Mouse (Mus musculus): ENCODE measurements around the gene Tmem98.

Tmem98 gene

DNA sequence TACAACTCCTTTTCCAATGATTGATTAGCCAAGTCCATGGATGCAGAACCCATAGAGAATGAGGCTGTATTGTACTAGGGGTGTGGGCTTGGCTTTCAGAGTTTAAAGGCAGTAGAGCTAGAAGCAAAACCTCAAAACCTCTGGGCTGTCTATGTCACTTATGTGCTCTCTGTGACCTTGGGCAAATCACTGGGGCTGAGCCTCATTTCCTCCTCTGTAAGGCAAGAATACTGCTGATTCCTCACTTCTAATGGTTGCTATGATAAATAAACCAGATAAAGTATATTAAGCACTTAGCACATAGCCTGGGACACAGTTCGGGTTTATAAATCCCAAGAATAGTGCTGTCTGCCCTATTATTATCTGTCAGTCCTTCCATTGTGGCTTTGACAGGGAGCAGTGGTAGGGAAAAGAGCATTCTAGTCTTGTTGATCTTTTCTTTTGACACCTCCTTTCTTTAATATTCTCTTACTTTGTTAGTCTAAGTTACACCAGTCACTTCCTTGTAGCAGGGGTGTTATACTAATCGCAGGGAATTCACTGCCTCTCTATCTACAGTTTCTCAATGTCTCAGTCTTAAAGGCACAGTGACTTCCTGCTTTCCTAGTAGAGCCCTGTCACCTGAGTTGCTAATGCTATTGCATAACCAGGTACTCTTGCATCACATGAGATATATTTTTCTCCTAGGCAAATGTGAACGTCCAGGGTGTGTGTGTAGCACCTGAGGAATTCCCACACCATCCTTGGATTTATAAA lies 18.1 kb upstream of the Tmem98 start:
- no peak for DNase-seq (ENCODE audit: low spot score in 2 of 2)

DNA sequence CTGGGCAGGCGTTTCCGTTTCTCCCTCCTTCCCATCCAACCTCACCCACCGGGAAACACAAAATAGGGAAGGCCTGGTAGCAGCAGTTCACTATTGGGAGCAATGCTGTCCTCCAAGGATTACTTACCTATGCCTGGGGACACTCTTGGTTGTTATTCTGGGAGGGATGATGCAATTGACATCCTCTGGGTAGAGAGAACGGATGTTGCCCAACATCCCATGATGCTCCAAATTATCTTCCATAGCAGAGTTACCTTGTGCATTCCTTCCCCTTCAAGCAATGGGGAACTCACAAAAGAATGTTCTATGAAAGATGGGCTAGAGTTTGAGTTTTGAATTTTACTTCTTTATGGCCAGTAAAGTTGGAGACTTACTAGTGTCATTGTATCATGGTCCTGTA lies 16.6 kb upstream of the Tmem98 start:
- DNase-seq (ENCODE audit: low spot score in 2 of 2), result no peak

DNA sequence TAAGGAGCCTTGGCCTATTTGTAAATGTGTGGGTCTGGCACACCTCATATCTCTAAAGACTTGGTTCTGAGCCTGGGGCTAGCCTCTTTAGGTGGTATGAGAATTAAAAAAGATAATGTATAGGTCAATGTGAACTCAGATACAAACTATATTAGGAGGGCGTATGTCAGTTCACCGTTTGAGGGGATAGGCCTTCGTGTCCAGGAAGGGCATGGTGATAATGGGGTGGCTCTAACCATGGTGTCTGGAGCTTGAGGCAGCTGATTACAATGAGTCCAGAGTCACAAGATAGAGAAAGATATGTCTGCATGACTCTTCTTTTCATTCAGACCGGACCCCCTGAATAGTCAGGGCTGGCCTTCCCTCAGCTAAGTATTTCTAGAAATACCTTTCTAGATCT lies 15.7 kb upstream of the Tmem98 start:
- no peak for DNase-seq (ENCODE audit: low spot score in 2 of 2)

DNA sequence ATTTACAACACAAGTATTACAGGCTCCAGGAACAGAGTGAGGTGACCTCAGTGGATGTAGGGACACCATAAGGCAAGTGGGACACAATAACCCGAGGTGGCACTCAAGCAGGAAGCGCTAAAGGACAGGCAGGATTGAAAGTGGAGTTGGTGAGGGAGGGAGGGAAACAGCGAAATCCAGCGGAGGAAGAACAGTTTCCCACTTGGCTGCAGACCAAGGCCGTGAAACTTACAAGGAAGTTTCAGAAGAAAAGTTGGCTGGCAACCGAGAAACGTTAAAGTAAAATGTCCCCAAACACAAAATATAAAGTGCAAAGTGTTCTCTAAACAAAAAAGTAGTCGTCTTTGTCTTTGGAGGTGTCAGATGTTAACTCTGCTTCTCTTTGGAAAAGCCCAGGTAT lies 14.5 kb upstream of the Tmem98 start:
- DNase-seq (ENCODE audit: low spot score in 2 of 2), result no peak

DNA sequence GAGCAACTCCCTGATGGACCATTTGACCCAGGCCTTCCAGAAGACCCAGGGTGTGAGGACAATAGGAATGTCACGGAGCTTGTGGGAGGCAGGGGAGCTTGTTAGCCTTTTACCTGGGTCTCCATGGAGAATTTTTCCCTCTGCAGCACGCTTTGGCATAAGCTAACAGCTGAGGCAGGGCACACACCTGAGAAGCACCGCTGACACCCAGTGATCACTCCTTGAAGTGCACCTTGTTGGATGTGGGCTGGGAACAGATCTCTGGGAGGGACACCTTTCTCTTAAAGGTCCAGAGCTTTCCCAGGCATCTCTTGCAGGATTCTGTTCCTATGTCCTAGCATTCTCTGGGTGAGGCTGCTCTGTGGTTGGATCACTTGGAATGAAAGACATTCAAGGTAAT lies 10.0 kb upstream of the Tmem98 start:
- no peak for DNase-seq (ENCODE audit: low spot score in 2 of 2)

DNA sequence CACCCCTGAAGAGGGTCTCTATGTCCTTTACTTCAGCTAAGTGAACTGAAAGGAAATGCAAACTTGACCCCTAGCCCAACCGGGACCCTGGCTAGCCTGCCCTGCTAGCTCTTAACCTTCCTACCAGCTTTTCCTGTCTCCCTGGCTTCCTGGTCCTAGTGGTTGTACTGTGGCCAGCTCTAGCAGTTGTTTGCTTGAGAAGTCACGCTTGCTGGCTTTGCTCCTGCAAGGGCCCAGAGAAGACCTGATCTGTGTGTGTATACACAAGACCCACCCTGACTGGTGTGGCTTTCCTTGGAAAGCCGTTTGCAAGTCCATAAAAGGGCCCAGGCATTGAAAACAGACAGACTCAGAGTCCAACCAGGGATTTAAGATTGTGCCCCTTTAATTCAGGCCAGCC lies 7.3 kb upstream of the Tmem98 start:
- no peak for DNase-seq (ENCODE audit: low spot score in 2 of 2)

DNA sequence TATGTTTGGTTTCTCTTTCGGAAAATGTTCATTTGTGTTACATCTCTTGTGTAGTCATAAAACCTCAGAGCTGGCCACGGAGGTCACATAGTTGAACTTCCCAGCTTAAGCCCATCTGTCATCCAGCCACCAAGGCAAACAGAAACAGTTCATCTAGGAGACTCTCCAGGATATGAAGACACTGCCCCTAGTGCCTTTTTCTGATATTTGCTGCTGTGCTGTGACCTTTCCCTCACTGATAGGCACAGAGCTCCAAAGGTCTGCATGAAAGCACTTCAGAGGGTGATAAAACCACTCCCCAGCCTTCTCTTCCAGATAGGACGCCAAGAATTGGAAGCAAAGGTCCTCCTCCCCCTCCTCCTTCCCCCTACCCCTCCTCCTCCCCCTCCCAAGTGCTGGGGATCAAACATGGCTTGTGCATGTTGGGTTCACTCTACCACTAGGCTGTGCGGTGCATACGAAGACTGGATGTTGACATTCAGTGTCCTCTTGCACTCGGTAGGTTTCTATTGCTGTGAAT lies 1.4 kb upstream of the Tmem98 start:
- DNase-seq (ENCODE audit: low spot score in 2 of 2), result no peak

DNA sequence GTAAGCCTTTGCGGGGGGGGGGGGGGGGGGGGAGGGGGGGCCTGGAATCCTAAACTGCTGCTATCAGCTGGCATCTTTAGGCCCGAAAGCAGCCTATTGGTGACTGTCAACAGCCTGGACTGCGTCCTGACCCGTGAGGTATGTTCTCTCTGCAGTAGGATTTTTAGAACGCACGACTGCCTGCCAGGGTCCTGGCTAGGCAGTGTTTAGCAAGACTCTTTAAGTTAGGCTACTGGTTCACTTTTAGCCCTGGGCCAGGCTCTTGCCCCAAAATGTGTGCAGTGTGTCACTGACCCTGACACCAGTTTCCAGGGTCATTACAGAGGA lies 346 bp upstream of the Tmem98 start:
- DNase-seq (ENCODE audit: low spot score in 2 of 2), result no peak

DNA sequence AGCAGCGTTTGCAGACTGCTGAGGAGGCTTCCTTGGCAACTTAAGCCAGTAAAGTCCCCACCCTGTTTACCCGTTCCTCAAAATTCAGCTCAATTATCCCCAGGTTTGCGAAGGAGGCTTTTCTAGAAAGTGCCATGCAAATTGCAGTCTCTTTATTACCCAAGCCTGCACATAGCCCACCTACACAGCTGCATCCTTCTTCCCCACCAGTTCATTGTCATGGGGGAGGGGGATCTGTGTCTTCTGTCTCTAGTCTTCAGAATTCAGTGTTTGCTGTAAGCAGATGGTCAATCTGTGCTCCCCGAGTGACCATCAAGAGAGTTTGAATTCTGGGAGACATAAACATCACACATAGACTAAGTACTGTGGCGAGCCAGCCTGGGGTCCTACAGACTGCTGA lies 1.2 kb downstream of the Tmem98 start:
- DNase-seq (ENCODE audit: low spot score in 2 of 2), result no peak

DNA sequence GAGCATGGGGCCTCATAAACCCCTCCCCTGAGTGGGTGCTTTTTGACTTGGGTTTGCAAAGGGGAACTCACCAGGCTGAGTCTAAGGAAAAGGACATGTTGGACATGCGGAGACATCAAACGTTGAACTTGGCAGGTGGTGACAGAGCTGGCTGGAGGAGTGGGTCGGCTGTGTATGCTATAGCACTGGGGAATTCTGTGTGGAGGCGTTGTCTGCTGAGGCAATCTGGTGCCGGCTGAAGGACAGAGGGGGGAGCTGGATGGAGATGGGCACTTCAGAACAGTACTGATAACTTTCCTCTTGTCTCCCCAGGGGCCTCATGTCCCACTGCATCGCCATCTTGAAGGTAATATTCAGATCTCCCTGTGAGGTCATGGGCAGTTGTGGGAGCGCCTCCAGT lies 5.4 kb downstream of the Tmem98 start:
- no peak for DNase-seq (ENCODE audit: low spot score in 2 of 2)

DNA sequence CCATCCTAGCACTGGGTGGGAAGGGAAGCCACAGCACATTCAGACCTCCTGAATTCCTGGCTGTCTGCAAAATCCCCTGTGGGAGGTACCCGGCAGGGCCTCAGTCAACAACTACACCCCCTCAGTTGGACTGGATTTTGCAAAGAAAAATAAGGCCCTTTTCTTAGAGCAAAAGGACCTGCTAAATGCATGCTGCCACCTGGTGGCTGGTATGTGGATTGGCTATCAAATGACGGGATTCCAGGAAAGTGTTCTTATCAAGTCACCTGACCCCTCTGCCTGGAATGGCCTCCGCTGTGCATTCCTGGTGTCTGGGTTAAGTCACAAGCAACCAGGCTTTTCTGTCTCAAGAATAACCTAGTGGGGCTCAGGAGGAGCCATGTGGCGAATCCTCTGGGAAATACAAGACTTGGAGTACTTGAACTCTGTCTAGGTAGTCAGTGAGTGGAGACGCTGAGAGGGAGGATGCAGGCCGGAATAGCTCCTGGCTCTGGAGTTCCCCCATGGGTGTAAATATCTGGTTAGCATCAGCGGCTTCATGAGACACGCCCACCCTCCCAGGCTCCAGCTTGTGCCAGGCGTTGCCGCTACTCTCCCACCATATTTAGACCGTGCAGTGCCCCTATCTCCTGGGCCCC lies 8.2 kb downstream of the Tmem98 start:
- peak; percentile 7 to 20 for DNase-seq (ENCODE audit: low spot score in 2 of 2)

DNA sequence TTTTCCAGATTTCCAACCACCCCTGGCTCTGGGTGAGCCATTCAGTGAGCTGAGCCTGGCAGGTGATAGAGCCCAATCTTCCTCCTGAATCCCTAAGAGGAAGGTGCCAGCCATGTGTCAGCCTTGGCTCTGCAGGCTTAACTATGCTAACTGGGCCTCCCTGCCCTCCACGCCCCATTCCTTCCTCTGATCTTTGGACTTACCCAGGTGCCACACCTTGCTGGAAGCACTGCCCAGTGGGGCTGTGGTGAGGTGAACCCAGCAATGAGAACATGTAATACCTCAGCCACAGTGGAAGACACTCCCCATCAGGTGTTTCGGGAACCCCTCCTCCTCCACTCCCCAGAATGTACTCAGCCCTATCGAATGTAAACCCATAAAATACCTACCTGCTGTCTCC lies 10.1 kb downstream of the Tmem98 start:
- no peak for DNase-seq (ENCODE audit: low spot score in 2 of 2)

DNA sequence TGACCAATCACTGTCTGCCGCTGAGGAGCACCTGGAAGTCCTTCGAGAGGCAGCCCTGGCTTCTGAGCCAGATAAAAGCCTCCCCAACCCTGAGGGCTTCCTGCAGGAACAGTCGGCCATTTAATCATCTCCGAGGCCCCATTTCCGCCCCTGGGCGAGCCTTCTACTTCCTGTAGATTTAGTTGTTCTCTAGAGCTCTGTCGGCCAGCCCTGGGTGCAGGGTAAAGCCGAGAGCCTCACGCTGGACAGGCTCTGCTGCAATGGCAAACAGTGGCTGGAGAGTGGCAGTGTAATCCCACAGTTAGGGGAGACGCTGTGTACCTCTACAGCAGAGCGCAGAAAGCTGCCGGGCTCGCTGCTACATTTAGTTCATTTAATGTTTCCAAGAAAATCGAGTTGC lies 11.3 kb downstream of the Tmem98 start:
- no peak for DNase-seq (ENCODE audit: low spot score in 2 of 2)

DNA sequence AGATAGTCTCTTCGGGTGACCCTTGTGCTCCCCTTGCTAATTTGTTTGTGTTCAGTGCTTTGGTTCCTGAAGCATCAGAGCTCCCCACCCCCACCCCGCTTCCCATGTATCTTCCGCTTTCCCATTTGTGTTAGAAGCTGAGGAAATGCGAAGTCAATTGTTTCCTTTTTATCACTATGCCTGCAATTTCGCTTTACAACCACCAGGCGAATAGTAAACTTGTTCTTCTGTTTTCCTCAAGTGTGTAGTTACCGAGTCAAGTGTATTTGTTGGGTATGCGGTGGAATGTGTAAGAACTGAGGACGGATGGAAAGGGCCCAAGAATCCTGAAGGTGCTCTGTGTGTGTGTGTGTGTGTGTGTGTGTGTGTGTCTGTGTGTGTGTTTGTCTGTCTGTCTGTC lies 11.8 kb downstream of the Tmem98 start:
- DNase-seq (ENCODE audit: low spot score in 2 of 2), result no peak

DNA sequence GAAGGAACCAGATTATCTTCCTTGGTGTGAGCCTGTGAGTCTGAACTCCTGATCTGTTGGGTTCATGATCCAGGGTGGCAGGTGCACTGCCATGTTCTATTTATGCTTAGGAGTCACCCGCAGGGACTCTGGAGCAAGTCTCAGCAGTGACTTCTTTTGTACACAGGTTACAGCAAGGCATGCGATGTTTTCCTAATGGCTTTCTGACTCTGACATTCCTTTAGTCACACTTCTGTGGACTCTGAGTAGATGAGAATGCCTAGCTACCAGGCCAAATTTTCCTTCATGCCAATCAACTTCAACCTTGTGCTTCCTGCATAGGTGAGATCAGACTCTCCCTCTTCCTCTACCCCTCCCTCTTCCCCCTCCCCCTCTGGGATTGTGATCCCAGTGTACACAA lies 25.4 kb downstream of the Tmem98 start:
- DNase-seq (ENCODE audit: low spot score in 2 of 2), result no peak

DNA sequence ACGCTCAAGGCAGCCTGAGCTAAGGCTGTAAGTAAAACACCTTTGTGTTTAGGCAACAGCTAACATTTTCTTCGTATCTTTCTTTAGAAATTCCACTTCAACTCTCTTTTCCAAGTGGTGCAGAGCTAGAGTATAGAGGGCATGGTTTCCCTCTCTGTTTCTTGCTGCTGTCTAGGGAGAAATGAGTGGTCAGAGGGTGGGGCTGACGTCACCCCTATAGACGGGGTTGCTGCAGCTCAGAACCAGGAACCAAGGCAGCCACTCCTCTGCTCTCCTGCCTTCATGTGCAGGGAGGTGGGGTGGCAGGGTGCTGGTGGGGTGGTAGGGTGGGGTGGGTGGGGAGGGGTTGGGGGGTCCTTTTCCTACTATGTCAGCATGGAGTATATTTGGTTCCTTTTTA lies 25.9 kb downstream of the Tmem98 start:
- DNase-seq (ENCODE audit: low spot score in 2 of 2), result no peak

DNA sequence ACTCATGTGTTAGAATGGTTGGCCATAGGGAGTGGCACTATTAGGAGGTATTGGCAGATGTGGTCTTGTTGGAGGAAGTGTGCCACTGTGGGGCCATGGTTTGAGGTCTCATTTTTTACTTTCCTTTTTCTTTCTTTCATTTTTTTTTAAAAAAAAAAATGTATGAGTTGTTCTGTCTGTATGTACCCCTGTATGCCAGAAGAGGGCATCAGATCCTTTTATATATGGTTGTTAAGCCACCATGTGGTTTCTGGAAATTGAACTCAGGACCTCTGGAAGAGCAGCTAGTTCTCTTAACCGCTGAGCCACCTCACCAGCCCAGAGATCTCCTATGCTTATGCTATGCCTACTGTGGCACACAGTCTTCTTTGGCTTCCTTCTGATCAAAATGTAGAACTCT lies 28.7 kb downstream of the Tmem98 start:
- DNase-seq (ENCODE audit: low spot score in 2 of 2), result no peak

DNA sequence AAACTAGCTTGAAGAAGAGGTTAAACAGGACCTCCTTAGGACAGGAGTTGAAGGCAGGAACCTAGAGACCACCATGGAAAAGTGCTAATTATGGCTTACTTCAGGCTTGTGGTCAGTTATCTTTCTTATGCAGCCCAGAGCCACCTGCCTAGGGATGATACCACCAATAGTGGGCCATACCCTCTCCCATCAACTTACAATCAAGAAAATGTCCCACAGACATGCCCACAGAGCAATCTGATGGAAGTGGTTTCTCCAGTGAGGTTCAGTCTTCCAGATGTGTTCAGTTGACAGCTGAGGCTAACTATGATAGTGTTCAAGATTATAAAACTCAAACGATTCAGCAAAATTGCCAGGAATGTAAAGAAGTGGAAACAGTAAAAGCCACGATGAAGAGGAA lies 33.5 kb downstream of the Tmem98 start:
- no peak for DNase-seq (ENCODE audit: low spot score in 2 of 2)

DNA sequence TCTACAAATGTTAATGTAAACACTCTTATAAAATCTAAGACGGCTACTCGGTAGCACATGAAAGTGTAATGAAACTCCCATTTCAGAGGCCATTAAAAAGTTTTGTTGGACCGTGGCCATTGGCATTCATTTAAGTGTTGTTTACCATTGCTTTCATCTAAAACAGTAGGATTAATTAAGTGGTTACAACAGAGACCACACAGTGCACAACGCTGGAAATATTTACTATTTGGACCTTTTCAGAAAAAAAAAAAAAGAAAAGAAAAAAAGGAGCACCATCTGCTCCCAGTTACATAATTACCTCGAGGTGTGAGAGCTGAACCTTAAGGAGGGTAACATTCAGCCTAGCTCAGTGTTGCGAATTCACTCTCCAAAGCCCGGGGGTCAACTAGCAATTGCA lies 35.5 kb downstream of the Tmem98 start:
- no peak for DNase-seq (ENCODE audit: low spot score in 2 of 2)

DNA sequence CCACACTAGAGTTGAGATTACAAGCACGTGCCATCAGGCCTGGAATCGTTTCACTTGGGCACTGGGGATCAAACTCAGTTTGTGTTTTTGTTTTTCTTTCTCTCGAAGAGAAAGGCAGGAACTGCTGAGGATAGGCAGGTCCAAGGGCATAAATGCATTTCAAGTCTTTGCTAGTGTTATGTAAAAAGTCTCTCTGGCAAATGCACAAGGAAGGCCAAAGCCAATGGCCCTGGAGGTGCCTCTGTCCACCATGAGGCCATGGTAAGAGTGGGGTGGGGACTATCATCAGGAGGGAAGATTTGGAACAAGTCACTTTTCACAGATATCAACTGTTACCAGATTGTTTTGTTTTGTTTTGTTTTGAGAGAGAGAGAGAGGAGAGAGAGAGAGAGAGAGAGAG lies 36.1 kb downstream of the Tmem98 start:
- DNase-seq (ENCODE audit: low spot score in 2 of 2), result no peak

DNA sequence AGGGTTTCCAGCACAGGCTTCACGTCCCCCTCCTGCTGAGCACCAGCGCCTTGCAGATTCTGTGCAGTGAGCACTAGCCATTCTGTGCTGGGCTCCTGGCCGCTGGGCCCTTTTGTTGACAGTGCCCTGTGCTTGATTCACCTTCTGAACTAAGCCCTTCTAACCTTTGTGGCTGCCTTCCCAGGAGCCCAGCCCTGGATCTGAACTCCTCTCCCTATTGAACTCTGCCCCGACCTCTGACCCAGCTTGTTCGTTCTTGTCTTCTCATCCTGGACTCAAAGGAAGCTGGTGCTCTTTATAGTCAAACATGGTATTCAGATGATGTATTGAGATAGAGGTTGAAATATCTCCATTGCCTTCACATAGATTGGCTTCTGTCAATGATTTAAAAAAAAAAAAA lies 38.2 kb downstream of the Tmem98 start:
- no peak for DNase-seq (ENCODE audit: low spot score in 2 of 2)

DNA sequence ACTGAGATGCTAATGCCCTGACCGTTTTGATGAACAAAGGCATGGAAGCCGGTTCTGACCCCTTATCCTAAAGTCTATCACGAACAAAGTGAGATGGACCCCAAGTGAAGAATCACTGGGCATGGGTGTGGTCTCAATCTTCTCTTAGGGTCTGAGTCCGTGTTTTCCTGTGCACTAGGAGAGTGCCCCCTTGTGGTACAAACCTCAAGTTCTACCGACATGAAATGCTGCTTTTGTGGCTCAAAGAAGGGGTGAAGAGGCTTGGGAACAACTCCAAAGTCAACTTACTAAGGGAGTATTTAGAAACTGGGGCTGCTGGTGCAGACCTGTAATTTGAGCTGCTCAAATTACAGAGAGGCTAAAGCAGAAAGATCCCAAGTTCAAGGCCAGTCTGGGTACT lies 41.9 kb downstream of the Tmem98 start:
- peak in 1 of 2 experiments; percentile 10 for DNase-seq (ENCODE audit: low spot score in 2 of 2)

DNA sequence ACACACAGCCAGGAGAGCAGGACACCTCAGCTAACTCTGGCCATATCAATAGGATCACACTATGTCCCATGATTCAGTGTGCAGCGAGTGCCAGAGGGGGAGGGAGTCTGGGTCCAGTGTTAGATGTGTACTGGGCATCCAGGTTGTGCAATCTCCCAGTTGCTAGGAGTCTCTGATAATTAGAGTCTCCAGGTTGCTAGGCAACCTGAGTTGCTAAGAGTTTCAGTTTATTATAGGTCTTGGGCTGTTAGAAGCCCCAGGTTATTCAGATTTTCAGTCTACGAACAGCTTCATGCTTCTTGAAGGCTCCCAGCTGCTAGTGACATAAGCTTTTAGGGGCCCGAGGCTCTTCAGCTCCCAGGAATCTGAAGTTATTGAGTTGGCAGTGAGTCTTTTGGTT lies 43.0 kb downstream of the Tmem98 start:
- DNase-seq (ENCODE audit: low spot score in 2 of 2), result no peak

DNA sequence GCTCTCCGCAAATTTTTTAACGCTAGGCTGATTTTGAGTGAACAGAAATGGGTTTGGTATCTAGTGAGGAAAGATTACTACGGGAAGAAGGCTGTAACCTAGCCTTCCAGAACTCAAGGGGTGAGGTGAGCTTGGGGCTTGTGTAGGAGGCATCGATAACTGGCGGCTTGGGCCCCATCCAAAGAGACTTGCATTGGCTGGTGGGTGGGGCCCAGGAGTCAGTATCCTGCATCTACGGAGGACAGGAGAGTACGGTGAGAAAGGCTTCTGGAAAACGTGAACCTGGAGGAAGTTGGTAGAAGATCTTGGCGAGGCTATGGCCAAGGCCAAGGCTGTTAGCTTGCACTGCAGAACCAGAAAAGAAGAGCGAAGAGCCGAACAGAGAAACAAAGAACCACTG lies 44.5 kb downstream of the Tmem98 start:
- no peak for DNase-seq (ENCODE audit: low spot score in 2 of 2)
